Comparison of ENCODE assay signal across 10 mouse cellular contexts in the genomic region with DNA sequence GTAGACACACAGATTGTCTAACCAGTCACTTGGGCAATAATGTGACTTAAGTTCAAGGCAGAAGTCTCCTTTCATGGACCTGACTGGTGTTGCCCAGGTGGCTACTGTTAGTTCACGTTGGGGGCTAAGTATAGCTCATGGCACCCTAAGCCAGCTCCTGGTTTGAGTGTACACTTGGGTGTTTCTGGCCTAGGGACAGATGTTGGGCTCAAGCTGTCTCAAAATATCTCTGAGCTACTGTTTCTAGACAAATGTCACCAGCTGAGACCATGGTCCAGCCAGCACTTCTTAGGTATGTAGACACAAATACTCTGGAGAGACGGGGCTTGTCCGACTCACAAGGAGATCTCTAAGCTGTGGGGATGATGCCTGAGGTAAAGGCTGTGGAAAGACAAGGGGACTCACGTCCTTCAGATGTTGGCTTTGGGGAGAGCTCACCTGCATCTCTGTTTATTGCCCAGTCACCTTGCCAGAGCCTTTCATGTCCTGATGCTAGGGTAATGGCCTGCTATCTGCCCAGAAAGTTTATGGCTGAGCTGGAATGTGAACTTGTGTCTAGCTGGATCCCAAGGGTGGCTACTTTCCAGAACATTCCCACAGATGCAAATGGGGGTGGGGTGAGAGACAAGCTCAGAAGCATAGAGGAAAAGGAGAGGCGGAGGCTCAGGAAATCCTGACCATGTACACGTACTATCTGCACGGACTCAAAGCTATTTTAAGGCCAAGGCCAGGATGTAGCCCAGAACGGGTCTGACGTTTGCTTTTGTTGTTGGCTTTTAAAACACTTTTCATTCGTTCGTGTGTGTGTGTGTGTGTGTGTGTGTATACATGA. TPM values are rescaled to one million over a fixed set of nuclear protein-coding genes. Genes with fewer than 3 reads are reported as not detected.
A peak's percentile ranks its signal among the peaks of the same experiment; 100 is the strongest.
DNase-seq lines count a peak whose midpoint lies in the region; ATAC-seq and TF ChIP-seq lines count a peak whose summit lies in the region.
"Had no signal": no experiment of that assay in that cellular context is flagged by ENCODE, and none has a peak within 500 bp of the region (broad histone marks: within the 10 kb centered on the region; RNA-seq: fewer than 3 reads in every experiment).

No protein-coding gene starts in this region.

- no peaks in the 10 kb centered on the region for H3K27me3 ChIP-seq in intestine, embryonic 15.5 days (replicated peaks)

- H3K4me2 ChIP-seq in intestine, embryonic 15.5 days (replicated peaks), result no peak overlapping the region

- intact Hi-C loops in gastrocnemius, adult 2 months (cut with DNase I), result loop anchor here (1.0 to 5.0 kb wide), 3 partner anchors 39 to 81 kb away; no protein-coding TSS in a partner anchor

- TF ChIP-seq CTCF in layer of hippocampus, adult 2 months (conservative IDR thresholded peaks at IDR 0.05), result no peak
- no peak for TF ChIP-seq CTCF in gastrocnemius, adult 2 months (IDR thresholded peaks at IDR 0.05)
- TF ChIP-seq CTCF in lung, adult 2 months (IDR thresholded peaks at IDR 0.05; ENCODE audit: insufficient read depth, low read length), result no peak

- H3K27ac ChIP-seq in layer of hippocampus, adult 2 months, result peak overlapping the region; percentile 37; the same call in 1 of the 2 replicates
- peak overlapping the region; percentile 95 for H3K27ac ChIP-seq in gastrocnemius, adult 2 months
- H3K27ac ChIP-seq in intestine, embryonic 15.5 days, result peak overlapping the region; percentile 51; the same call in 1 of the 2 replicates

- peaks cover 20% of the 10 kb centered on the region for H3K4me1 ChIP-seq in intestine, embryonic 15.5 days (replicated peaks)
- H3K4me1 ChIP-seq in lung, adult 2 months (ENCODE audit: control insufficient read depth, insufficient read depth, low read length), result peaks cover 29% of the 10 kb centered on the region

- 0 out of 2 replicates have a peak, but pooled peaks have one; percentile 27 for TF ChIP-seq POLR2A in lung, adult 2 months (IDR thresholded peaks at IDR 0.05; ENCODE audit: borderline replicate concordance, extremely low read depth, low read depth, low read length)

- no peaks in the 10 kb centered on the region for H3K36me3 ChIP-seq in intestine, embryonic 15.5 days
- H3K36me3 ChIP-seq: G1E had no signal

- no peak overlapping the region for H3K4me3 ChIP-seq in layer of hippocampus, adult 2 months
- H3K4me3 ChIP-seq in gastrocnemius, adult 2 months, result peak overlapping the region; percentile 30; the same call in 1 of the 2 replicates
- no peak overlapping the region for H3K4me3 ChIP-seq in intestine, embryonic 15.5 days (replicated peaks)
- H3K4me3 ChIP-seq in lung, adult 2 months (replicated peaks; ENCODE audit: extremely low read depth, low read depth, low read length), result no peak overlapping the region
- H3K4me3 ChIP-seq: erythroblast, embryonic 14.5 days had no signal

- 60% methylated on average over 11 of the region's 11 CpGs for whole genome bisulfite sequencing in intestine, embryonic 15.5 days
- 29% methylated on average over 11 of the region's 11 CpGs for WGBS in lung, adult 2 months

- no peak for DNase-seq in layer of hippocampus, adult 2 months (ENCODE audit: low spot score in 2 of 2)
- no peak for DNase-seq in layer of hippocampus, adult 8-10 months (ENCODE audit: low spot score in 2 of 2)
- DNase-seq in gastrocnemius, adult 2 months, result peak; percentile 79
- no peak for DNase-seq in lung, adult 2 months
- no peak for DNase-seq in spleen, postnatal 10 days (ENCODE audit: low spot score in 2 of 2)
- no peak for DNase-seq in right cerebral cortex, adult 2 months (ENCODE audit: low spot score in 2 of 2)

- no peak overlapping the region for H3K9ac ChIP-seq in intestine, embryonic 15.5 days

- ATAC-seq in intestine, embryonic 15.5 days, result peak; percentile 57; the same call in 1 of the 2 replicates
- ATAC-seq in erythroid progenitor cell, adult 5-6 weeks (replicated peaks; ENCODE audit: low FRiP score, poor library complexity, severe bottlenecking), result no peak

- H3K9me3 ChIP-seq in intestine, embryonic 15.5 days, result no peaks in the 10 kb centered on the region
- H3K9me3 ChIP-seq: G1E had no signal

RNA-seq across cellular contexts. Expression of gene Pomgnt2, which starts 31.2 kb away (rescaled TPM):
- 10 to 100 TPM; 41.4 to 41.7 TPM for total RNA-seq in layer of hippocampus, adult 2 months (2021)
- total RNA-seq in layer of hippocampus, adult 8-10 months (2022), result 10 to 100 TPM; 37.2 to 46.1 (median 43.4) TPM
- 10 to 100 TPM; 14.9 to 16.7 TPM for total RNA-seq in gastrocnemius, adult 2 months (2021)
- polyA plus RNA-seq in intestine, embryonic 15.5 days (2015; fragmentation: Nextera tagmentation; extraction: Ambion mirVana), result 12.9 and 15.9 TPM in 2 replicates
- 14.5 and 14.8 TPM in 2 replicates for polyA plus RNA-seq in lung, adult 2 months (2012; rRNA removed)
- total RNA-seq in erythroid progenitor cell, adult 5-6 weeks (2015; ENCODE audit: low replicate concordance), result not detected in 2 replicates
- total RNA-seq in erythroid progenitor cell, adult 5-6 weeks (2017; ENCODE audit: low replicate concordance), result 0.64 TPM in 1 of 2 replicates, not detected in the other
- polyA plus RNA-seq: G1E had no signal

Comparison
In these comparisons a context has a peak if more than half of its experiments do, and no peak if none do; other contexts are left out.
1. H3K27ac ChIP-seq: peak in every context shown above with its lines; median percentile 95 in gastrocnemius, adult 2 months; 51 in intestine, embryonic 15.5 days; 37 in layer of hippocampus, adult 2 months.
2. RNA of gene Pomgnt2, which starts 31.2 kb away (total RNA-seq): 37.2 to 46.1 TPM in layer of hippocampus, adult 8-10 months, 41.4 to 41.7 TPM in layer of hippocampus, adult 2 months and 14.9 to 16.7 TPM in gastrocnemius, adult 2 months; 0.64 TPM in erythroid progenitor cell, adult 5-6 weeks; every median in the first group is over 4 times any median in the second.